Mouse (Mus musculus) G1E-ER4 (cell line): ENCODE data around the gene Sars2. TPM values are rescaled to one million over a fixed set of nuclear protein-coding genes. Genes with fewer than 3 reads are reported as not detected.

Experiments
- GATA1 ChIP-seq: IDR thresholded peaks from one replicate; pipeline ENCODE4 v1.8.0; 2012; ENCODE audit warnings: low read length, inconsistent platforms
- polyA plus RNA-seq: library from polyadenylated mRNA; stranded (reverse); fragments of >175 nt; gene quantifications from 2 replicates; pipeline ENCODE4 v1.2.3, GENCODE M21; 2012

The Sars2 gene
- polyA plus RNA-seq, 1 experiment: 72.4 TPM

GRCm38 (mm10) chr7:28766910-28767309 is 25.1 kb downstream of the Sars2 start:
- TF ChIP-seq GATA1: no peak

- TF ChIP-seq GATA1: no peak
Observed at GRCm38 (mm10) chr7:28767462-28767965, 25.7 kb downstream of the Sars2 start, which contains the start of gene Nfkbib. Gene Nfkbib (minus strand): TSS chr7:28767512.

GRCm38 (mm10) chr7:28769414-28769958 is 27.7 kb downstream of the Sars2 start:
- TF ChIP-seq GATA1: no peak

- no peak for TF ChIP-seq GATA1
Observed at GRCm38 (mm10) chr7:28770309-28770708, 28.5 kb downstream of the Sars2 start.

- no peak for TF ChIP-seq GATA1
Observed at GRCm38 (mm10) chr7:28771867-28772266, 30.1 kb downstream of the Sars2 start.

- no peak for TF ChIP-seq GATA1
Observed at GRCm38 (mm10) chr7:28773163-28773562, 31.4 kb downstream of the Sars2 start.

- TF ChIP-seq GATA1: no peak
Observed at GRCm38 (mm10) chr7:28774164-28774563, 32.4 kb downstream of the Sars2 start.

GRCm38 (mm10) chr7:28775129-28775528 is 33.3 kb downstream of the Sars2 start:
- TF ChIP-seq GATA1: no peak

GRCm38 (mm10) chr7:28778825-28779224 is 37.0 kb downstream of the Sars2 start:
- no peak for TF ChIP-seq GATA1

- TF ChIP-seq GATA1: no peak
Observed at GRCm38 (mm10) chr7:28780067-28780658, 38.4 kb downstream of the Sars2 start.

- no peak for TF ChIP-seq GATA1
Observed at GRCm38 (mm10) chr7:28780857-28781256, 39.1 kb downstream of the Sars2 start.

GRCm38 (mm10) chr7:28781261-28781663 is 39.5 kb downstream of the Sars2 start:
- no peak for TF ChIP-seq GATA1

GRCm38 (mm10) chr7:28785161-28785560 is 43.4 kb downstream of the Sars2 start:
- no peak for TF ChIP-seq GATA1

- TF ChIP-seq GATA1: no peak
Observed at GRCm38 (mm10) chr7:28787884-28788283, 46.1 kb downstream of the Sars2 start.

GRCm38 (mm10) chr7:28788307-28789195 is 46.8 kb downstream of the Sars2 start, which contains the start of gene Rinl:
Gene Rinl (plus strand): TSS chr7:28788969.
- no peak for TF ChIP-seq GATA1

GRCm38 (mm10) chr7:28789235-28789634 is 47.4 kb downstream of the Sars2 start:
- TF ChIP-seq GATA1: no peak
